Mouse (Mus musculus) ovary, postnatal 36 days (tissue): ENCODE measurements at regions not wholly inside any gene's neighbourhood (a gene's known extent, or its start where the extent isn't known, plus 50 kb on each side); places are given as distances from the start of the nearest gene placed in this dataset.

Source experiments
- DNase-seq: peaks from one replicate; pipeline ENCODE4 v3.0.0; 2022; ENCODE audit warnings: low spot score, mixed read lengths

DNA sequence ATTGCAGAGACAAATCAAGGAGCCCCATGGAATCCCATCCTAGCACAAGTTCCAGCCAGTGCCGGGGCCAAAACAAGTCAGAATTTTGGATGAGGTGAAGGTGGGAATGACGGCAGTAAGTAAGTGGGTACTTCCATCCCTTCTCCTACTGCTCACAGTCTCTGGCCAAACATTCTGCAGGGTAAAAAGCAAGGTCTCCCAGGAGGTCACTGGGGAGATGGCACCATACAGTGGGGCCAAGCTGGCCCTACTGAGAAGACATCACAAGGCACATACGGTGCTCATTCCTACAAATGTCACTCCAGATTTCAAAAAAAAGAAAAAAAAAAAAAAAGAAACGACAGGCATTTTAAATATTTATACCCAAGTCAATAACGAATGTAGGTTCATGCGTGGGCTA lies 129.6 kb downstream of the Ddx11 start:
- no peak for DNase-seq

DNA sequence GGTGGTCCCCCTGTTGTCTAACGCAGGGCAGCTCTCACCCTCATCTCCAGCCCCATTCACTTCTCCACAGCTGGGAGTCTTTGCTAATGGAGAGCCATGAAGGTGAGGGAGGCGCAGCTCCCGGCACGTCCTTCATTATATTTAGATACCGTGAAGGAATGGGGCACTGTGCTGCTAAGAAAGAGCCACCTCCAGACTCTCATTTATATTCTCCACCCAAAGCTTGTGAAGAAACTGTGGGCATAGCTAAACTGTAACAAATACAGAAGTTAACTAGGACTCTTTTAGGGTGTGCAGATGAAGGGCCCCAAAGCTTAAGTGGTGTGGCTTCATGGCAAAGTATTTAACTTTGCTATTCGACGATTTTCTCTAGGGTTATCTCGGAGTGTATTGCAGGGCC lies 136.4 kb downstream of the Ddx11 start:
- DNase-seq = no peak

DNA sequence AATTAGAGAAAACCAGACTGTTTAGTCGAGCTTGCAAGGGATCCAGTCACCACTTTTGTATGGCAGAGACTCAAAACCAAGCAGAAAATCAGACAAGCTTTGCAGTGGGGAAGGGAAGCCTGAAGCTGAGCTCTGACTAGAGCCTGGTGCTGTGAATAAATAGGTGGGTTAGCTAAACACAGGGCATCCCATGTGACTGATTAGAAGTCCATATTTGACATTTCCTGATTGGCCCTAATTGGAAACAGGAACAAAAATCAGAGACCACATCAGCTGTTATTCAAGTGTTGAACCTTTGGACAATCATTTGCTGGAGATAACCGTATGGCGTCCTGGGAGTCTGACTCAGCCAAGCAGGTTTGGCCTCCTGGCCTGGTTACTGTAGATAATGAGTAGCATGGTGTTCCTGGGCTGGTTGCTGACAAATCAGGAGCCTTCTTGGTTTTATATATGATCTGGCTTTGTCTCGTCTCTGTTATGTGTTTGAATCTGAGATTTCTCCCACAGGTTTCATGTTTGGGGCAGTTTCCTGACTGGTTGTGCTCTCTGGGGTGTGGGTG lies 139.4 kb downstream of the Ddx11 start:
- DNase-seq = no peak

- DNase-seq = no peak
Observed at GRCm38 (mm10) chr17:66263405-66263804, 140.1 kb downstream of the Ddx11 start.

- DNase-seq = no peak
Observed at GRCm38 (mm10) chr17:66266803-66267202, 143.5 kb downstream of the Ddx11 start.

DNA sequence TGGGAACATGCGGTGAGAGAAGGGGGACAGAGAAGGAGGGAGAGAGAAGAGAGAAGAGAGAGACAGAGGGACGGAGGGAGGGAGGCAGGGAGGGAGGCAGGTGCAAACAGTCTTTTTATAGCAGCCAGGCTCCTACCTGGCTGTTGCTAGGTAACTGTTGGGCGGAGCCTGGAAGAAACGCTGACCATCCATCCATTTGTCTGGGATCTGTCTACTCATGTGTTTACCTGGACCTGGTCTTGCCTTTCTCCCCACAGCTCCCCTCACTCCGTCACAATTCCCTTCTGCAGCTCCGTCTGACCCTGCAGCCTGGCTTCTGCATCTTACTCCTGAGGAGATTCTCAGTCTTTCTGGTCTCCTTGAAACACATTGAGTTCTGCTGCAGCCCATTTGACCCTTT lies 144.5 kb downstream of the Ddx11 start:
- no peak for DNase-seq

DNA sequence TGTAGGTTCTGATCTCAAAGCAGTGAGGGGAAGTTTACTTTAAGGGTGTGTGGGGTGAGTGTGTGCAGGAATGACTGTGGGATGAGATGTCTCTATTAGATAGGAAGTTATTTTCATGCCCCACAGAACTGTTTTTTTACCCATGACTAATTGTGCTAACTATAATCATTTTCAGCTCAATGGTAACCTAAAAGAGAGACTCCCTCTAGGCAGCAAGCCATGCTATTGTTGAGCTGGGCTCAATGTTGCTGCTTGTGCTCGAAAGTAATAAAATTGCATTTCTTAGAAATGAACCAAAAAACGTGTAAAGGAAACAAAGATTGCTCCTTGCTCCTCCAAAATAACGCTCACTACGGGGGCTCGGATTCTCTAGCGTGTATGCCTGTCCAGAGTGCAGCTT lies 146.2 kb downstream of the Ddx11 start:
- DNase-seq = no peak

DNA sequence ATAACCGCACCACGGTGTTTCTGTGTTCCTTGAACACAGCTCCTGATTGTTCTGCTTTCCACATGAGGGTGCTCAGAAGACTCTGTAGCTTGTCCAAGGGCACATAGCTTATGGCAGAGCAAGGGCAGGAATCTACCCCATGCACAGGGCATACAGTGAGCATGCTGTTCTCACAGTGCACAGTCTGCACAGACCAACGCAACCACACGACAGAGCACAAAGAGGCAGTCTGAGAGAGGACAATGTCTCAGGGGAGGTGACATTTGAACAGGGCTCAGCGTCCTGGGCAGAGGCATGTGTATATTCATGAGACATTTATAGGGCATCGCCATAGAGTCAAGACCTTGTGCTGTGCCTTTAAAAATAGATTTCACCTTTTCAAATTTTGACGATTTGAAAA lies 148.6 kb downstream of the Ddx11 start:
- DNase-seq = no peak

DNA sequence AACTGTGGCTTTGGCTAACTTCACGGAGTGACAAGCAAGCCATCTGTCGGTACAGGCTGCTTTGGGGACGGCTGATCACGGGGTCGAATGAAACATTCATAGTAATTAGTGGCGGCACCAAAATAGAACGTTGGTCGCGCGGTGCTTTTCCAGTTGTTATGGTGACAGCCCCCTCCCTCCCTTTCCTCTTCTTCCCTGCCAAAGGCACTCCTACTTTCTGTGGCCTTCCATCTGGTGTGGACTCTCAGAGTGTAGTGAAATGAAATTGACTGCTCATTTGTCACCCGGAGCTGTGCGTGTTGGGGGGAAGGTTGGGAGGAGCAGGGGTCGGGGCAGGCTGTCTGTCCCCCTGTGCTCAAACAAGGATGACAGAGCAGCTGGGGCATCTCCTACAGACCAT lies 153.5 kb downstream of the Ddx11 start:
- no peak for DNase-seq

- DNase-seq = no peak
Observed at GRCm38 (mm10) chr17:66278037-66278436, 154.7 kb downstream of the Ddx11 start.

DNA sequence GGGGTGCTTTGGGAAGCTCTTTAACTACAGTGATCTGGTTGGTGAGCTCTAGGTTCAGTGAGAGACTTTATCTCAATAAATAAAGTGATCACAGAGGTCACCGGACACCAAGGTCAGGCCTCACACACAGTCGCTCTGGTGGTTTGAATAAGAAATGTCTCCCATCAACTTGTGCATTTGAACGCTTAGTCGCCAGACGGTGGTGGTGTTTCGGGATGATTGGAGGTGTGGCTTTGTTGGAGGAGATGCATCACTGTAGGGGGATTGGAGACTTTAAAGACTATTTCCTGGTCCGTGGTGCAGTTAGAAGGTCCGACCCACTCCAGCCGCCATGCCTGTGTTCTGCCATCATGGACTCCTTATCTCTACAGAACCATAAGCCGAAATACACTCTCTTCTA lies 162.0 kb downstream of the Ddx11 start:
- DNase-seq = no peak
